Mouse (Mus musculus): ENCODE results near the gene Lyrm1.

DNA sequence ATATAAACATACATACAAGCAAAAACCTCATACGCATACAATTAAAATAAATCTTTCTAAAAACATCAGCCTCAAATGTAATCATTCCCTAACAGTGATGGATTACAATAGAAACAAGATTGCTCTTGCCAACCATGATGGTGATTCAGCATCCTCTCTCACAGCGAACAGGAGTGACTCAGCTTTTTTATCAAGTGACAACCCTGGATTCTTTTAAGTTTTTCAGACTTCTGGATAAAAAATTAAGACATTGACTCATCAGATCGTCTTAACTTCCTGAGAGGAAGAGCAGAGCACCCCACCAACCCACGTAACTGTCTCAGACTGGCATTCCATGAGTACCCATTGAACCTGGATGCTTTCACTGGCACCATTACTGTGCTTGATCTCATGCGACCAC lies 78.6 kb downstream of the Lyrm1 start:
- no peak for TF ChIP-seq CTCF (IDR thresholded peaks at IDR 0.05; ENCODE audit: insufficient read depth, low read depth, low read length)
- no peak for TF ChIP-seq POLR2A (IDR thresholded peaks at IDR 0.05; ENCODE audit: insufficient read depth, low read depth, low read length)

Measured in olfactory bulb, adult 2 months (tissue).